Mouse (Mus musculus) frontal cortex, postnatal 36 days (tissue): Measurements from ENCODE around the gene Gm20388.

Experiments used
- DNase-seq, 2 experiments: peaks; one replicate each; pipeline ENCODE4 v3.0.0; 2022; ENCODE audit warnings: low spot score in 2 of 2

The Gm20388 gene

DNA sequence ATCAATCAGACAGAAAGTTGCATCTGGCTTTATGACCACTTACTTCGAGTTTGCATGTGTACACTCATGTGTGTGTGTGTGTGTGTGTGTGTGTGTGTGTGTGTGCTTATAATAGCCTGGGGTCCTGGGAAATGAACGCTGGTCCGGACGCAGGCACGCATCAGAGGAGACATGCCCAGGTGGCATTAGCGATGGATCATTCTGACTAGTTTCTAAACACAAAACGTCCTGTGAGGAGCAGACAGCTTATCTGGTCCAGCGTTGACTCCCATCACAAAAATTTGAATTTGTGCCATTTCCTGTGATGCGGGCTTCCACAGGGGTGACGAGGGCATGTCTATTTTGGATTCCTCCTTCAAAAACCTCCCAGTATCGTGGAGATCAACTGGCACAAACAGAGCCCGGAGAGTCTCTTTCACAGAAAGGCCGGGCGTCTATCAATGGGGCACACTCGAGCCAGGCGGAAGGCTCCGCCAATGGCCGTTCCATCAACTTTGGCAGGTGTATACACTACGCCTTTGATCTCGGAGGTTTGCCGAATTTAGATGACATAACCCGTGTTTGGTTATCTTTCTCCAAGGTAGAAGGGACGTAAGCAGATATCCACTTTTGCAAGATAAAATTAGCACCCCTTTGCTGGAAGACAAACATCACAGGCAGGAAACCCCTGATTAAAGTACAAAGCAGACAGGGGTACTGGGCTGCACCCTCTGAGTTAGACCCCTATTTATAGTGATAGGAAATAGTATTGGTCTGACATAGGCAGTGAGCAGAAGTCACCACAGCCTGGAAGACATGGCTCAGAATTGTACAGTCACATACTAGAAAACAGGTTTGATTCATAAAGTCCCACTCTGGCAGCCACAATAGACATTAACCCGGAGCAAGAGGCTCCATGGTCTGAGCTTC, 965.6 kb downstream of the Gm20388 start:
- no peak for DNase-seq

DNA sequence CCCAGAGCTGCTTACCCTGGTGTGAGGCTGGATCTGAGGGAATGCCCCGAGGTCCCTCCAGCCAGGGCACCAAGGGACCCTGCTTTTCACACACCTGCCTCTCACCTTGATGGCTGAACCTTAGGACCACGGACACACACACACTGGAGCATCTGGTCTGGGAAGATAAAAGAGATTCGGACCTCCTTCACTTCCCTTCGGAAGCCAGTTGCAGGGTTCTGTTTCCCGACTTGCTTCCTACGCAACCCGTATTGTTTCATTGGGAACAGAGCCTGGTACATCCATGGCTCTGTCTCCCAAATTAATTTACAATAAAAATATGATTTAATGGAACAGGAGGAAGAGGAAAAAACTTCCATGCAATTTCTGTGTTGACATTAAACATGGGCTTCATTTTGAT, 966.4 kb downstream of the Gm20388 start:
- no peak for DNase-seq

DNA sequence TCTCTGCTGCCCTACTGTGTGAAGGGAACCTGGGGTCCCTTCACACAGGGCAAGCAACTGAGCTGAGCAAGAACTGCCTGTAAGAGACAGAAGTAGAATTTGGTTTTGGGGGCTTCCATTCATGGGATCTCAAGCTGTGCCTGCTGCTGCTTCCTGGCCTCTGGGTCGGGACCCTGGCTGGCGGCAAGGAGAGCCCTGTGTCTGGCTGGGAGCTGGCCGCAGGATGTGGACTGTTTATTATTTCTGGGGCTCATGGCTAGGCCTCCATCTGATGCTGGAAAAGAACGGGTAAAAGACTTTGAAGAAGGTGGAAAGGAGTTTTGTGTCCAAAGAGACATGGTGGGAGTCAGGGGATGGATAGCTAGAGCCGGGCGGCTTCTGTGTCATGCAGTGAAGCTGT, 969.3 kb downstream of the Gm20388 start:
- no peak for DNase-seq

DNA sequence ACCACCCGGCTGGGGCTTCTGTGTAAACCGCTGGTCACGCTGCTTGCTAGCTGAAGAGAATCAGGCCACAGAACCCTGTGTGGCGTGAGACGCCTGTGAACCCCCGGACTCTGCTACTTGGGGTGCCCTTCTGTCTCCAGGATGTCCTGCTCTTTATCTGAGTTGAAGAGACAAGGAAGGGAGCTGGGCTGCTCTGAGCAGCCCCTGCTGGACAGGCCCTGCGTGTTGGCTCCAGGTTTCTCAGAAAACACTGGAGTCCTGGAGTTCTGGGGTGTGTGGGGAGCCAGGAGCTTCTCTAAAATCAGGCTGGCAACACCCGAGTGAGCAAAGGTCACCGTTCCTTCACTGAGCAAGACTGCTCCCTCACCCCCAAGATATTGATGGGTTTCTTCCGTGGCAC, 971.0 kb downstream of the Gm20388 start:
- DNase-seq: no peak

DNA sequence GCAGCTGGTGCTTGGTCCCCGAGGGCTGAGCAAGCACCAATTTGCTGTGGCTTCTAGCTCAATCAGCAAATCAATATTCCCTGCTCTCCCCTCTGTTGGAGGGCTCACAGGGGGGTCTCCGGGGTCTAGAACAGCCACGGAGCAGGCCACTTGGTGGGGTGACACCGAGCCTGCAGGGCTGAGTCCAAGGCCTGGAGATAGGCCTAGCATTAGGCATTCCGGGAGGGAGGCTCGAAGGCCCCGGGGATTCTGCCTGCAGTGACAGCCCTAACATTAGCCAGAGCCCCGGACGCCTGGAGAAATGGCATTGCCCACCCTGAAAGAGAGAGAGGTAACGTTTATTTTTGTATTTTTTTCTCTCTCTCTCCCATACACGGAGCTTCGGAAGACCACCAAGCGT, 972.0 kb downstream of the Gm20388 start:
- no peak for DNase-seq

DNA sequence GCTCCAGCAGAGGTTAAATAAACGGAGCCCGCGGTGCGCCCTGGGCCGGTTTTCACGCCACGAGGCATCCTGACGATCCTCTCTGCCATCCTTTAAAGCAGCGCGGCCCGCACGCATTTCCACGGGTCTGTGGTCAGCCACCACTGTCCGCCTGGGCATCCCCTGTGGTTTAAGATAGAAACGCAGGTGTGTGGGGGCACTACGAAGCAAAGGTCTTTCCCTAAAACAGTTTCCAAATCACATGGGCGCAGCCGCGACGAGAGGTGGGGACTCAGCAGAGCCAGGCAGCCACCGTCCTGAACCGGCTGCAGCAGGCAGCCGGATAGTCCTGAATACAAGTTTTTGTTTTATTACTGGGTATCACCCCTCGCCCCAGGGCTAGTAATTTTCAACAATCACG, 972.7 kb downstream of the Gm20388 start:
- no peak for DNase-seq

DNA sequence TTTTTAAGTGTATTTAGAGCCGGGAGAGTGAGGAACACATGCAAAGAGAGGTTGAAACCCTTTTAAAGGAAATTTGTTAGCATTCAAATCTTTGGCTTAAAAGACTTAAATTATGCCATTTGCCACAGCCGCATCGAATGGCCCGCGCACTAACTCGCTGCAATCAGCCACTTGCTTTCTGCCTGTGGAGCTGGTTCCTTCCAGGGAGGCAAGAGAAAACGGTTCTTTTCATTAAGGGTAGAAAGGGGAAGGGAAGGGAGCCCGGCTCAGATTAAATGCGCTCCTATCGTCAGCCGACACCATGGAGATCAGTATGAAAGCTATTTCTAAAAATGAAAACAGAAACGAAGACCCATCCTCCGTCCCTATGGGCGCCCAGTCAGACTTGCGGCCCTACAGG, 973.2 kb downstream of the Gm20388 start:
- DNase-seq: no peak

DNA sequence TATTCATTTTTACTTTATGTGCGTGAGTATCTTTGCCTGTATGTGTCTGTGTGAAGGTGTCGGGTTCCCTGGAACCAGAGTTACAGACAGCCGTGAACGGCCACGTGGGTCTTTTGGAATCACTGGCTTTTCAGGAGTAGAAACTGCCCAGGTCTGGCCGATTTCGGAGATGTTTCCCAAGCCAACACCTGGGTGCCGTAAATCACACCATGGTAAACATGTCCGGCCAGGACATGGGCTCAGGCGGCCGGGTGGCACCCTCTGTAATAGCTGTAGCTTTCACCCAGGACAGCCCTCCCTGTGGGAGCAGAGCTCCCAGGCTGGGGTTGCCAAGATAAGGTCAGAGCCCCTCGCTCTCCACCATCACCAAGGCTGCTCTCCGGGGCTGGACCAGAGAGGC, 974.2 kb downstream of the Gm20388 start:
- DNase-seq: no peak

DNA sequence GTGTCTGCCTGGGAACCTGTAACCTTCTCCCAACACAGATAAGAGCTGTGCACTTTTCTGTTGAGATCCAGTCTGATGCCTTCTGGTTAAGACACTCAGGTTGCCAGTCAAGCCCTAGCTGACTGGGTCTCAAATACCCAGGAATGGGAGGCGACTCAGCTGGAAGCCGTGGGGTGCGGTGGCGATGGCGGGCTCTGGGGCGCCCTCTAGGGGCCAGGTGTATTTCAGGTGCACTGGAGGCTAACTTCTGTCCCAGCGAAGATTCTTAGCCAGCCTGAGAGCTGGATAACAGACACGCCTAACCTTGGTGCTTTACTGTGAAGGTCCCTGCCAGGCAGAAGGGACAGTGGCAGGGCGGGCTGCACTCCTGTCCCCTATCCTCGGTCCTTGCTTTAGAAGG, 976.6 kb downstream of the Gm20388 start:
- no peak for DNase-seq

DNA sequence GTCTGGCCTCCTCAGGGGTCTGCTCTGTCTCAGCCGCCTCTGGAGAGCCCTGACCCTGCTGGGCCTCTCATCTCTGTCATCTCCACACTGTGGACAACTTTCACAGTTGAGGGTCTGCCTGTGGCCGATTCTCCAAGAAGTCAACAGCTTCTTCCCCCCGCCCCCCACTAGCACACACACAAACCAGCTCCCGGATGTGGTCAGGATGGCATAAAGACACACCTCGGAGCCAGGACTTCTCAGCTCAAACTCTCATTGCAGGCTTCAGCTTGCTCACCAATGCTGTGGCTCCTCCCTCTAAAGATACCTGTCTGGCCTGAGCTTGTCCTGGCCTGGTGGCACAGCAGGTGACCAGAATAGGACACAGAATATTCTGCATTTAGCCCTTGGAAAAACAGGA, 977.4 kb downstream of the Gm20388 start:
- no peak for DNase-seq

DNA sequence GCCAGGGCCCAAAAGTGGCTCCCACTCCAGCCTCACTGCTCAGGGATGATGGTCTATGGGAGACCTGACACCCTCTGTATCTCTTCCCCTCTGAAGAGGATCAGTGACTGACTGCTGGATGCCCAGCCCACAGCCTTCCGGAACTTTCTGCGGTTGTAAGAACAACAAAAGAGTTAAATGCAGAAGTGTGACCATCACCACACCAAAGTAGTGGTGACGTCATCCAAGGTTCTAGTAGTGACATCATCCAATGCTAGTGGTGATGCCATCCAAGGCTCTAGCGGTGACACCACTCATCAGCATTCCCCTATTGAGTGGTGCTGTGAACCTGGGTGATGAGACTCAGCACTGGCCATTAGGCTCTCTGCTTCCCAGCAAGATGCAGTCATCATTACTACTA, 978.5 kb downstream of the Gm20388 start:
- no peak for DNase-seq

DNA sequence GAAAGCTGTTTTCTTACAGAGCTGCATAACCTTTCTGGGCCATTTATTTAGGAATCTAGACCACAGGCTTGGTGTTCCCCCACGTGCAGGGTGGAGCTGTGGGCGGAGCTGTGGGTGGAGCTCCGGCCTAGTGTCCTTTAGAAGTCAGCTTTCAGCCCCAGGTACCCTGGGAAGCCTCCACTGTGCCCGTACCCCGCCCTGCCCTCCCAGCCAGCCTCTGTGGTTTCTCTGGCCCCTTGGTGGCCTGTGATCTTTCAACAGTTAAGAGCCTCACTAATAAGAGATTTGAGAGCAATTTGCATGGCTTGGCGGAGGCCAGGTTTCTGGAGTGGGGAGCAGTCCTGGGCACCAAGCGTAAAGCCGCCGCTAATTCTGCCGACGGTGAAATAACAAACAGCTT, 979.4 kb downstream of the Gm20388 start:
- DNase-seq: no peak

DNA sequence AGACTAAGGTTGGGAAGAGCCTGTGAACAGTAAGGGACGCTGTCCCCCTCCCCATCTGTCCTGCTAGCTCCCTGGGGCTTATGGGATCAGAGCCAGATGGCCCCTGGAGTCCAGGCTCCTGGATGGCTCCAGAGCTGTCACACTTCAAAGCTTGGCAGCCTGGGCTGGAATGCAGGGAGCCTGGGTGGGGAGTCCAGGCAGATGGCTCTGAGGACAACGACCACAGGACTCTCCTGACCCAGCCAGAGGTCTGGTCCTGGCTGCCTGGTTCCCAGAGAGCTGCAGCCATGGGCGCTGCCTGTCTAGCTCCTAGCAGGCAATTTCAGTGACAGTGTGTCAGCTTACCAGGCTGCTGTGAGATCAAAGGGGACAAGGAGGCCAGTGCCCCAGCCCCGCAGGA, 984.4 kb downstream of the Gm20388 start:
- DNase-seq: no peak

DNA sequence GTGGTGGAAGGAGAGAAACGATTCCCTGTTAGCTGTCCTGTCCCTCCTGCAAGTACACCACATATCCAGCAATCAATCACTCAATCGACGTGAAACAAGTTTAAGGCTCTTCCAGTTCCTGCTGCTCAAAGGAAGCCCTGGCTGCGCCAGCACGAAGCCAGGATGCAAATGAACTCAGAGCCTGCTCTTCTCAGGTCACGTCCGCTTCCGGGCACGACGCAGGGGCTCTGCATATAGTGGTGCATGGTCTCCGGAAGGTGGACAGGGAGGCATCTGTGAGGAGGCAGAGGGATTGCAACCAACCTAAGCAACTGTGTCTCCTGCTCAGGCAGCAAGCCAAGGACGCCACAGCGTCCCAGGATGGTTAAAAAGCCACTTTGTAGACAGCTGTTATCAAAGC, 985.0 kb downstream of the Gm20388 start:
- DNase-seq: no peak

DNA sequence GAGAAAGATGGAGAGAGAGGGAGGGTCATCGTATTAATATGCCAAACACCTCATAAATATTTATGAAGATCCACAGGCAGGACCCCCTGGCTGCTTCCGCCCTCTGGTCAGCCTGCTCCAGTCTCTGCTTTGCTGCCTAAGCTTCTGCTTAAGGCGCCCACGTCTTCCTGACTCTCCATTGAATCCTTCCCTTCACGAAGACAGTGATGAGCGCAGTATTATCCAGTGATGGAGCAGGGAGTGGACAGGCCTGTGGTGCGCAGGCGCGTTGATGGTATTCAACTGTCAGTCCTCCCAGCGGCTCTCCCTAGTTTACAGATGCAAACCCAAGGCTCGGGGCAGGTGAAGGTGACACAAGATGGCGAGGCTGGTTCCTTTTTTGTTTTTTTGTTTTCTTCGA, 985.6 kb downstream of the Gm20388 start:
- DNase-seq: no peak

DNA sequence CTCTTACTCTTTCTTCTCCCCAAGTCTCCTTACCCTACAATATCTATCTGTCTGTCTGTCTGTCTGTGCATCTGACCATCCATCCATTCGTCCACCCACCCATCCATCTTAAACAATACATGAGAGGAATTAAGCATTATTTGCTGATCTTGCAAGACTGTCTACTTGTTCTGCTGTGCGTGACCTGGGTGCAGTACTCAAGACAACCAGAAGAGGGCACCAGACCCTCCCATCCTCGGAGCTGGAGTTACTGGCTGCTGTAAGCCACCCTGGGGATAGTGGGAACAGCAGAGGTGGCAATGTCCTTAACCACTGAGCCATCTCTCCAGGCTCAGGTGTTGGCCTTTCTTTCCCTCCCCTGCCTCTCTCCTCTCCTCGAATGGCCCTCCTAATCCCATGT, 987.4 kb downstream of the Gm20388 start:
- peak in 1 of 2 experiments; percentile 24 for DNase-seq

DNA sequence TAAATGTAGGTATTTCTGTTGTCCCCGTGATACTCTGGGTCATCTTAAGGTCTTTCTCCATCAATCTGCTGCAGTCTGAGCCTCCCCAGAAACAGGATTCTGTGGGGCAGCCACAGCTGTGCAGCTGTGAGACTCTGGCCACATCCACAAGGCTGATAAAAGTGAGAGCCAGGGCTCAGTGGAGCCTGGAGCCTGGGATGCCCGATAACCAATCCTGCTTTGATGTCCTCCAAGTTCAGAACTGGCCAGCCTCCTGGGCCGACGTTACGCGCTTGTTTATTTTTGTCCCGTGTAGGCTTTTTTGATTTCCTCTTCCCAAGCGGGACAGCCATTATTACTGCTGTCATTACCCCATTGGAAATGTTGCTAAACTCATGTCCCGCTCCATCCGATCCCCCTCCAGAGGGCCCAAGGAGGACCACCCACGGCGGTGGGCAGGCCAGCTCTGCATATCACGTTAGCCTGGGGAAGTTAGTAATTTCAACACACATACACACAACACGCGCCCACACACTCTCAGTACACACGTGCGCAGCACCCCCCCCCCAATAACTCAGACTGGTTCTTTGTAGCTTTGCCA, 988.3 kb downstream of the Gm20388 start:
- DNase-seq: no peak

DNA sequence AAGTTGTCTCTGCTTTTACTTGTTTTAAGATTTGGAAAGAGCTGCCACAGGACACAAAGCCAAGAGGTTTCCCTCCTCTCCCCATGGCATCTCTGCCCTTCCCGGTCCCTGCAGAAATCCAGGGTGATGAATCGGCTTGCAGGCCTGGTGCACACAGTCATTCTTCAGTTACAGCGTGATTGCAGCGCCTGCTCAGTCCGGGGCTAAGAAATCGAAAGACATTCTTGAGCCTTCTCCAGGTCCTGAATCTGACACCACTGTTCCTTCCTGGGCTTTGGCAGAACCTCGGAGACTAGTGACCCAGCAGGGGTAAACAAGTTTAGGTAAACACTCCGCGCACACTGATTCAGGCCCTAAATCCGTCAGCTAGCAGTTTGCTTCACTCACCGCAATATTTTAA, 991.7 kb downstream of the Gm20388 start:
- no peak for DNase-seq

DNA sequence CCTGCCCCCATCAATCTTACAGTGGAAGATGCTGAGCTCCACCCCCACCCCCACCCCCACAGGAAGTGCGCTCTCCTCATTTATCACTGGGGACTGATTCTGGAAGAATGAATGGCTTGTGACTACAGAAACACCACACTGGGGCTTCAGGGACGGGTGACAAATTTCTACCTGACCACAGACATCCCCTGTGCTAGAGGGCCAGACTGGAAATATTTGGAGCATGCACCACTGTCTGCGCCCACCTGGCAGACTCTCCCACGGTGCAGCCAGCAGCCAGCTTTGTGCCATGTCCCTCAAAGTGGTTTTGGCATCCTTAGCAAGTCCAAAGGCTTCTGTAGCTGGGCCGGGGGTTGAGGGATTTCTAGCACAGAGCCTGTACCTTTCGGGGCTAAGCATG, 997.0 kb downstream of the Gm20388 start:
- DNase-seq: no peak

DNA sequence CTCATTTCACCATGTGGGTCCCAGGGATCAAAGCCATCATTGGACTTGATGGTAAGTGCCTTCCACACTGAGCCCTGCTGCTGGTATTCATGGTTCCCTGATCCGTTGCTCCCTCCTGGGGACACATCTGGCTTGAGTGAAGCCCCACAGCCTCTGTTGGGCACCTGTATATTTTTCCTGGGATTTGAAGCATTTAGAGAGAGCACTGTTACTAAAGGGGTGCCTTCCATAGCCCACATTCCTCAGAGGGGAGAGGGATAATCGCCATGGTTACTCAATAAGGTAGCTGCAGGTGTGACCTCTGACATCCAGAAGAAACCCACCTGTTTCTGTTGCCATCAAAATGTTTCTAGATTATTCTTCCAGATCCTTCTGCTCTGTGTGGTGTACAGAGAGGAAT, 1000.3 kb downstream of the Gm20388 start:
- DNase-seq: no peak

DNA sequence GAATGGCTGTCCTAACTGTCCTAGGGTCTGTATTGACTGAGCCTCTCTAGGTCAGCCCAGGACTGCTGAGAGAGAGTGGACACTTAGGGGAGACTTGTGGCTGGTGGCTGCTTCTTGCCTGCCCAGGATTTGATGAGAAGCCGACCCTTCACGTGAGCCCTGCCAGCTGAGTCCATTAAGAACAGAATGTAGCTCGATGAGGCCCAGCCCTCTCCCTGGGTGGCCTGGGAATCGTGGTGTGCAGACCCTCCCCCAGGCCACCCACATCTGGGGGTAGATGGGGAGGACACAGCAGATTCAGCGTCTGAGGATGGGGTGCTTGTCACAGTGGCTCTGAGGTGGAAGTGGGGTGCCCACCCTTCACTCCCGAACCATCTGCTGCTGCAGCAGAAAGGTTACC, 1001.8 kb downstream of the Gm20388 start:
- no peak for DNase-seq

DNA sequence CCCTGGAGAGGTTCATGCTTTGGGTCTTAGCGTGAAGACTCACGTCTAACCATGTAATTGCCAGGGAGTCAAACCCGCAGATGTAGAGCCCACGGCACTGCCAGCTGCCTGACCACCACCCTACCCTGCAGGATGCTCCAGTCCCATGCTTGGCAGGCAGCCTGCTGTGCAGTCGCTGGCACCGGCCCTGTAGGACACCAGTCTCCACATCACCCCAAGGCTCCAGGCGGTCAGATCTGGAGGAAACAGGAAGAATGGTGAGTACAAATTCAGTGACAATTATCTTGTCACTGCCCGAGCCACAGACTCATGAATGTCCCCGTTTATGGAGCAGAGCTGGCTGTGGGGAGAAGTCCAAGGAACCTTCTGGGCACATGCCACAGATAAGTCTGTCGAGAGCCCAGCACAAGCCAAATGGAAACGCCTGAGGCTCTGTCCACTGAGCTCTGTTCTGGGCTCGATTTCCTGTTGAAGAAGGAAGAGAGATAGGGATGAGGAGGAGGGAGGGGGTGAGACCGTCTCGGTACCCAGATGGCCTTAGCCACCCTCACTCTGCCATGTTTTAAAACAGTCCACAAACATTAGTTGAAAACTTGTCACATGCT, 1006.3 kb downstream of the Gm20388 start:
- no peak for DNase-seq

DNA sequence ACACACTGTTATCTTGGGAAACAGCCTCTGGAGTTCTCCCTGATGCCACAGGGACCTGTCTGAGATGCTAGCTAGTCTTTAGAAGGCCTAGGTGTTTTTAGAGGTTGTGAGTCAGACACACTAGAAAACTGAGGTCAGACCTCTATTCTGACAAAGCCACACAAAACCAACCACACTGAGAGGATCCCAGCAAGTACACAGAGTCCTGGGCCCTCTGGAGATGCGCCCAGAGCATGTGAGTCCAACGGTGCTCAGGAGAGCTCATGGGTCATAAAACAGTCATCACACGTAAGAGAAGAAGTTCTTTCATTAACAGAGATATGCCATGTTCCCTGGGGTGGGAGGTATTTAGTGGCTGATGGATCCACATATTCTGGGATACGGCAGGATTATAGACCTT, 1009.9 kb downstream of the Gm20388 start:
- DNase-seq: no peak
